Mouse (Mus musculus): Measurements from ENCODE around the gene Atp5s. TPM values are rescaled to one million over a fixed set of nuclear protein-coding genes. Genes with fewer than 3 reads are reported as not detected.

The Atp5s gene
- polyA plus RNA-seq, 1 experiment from 2014 or later, result 23.6 TPM

DNA sequence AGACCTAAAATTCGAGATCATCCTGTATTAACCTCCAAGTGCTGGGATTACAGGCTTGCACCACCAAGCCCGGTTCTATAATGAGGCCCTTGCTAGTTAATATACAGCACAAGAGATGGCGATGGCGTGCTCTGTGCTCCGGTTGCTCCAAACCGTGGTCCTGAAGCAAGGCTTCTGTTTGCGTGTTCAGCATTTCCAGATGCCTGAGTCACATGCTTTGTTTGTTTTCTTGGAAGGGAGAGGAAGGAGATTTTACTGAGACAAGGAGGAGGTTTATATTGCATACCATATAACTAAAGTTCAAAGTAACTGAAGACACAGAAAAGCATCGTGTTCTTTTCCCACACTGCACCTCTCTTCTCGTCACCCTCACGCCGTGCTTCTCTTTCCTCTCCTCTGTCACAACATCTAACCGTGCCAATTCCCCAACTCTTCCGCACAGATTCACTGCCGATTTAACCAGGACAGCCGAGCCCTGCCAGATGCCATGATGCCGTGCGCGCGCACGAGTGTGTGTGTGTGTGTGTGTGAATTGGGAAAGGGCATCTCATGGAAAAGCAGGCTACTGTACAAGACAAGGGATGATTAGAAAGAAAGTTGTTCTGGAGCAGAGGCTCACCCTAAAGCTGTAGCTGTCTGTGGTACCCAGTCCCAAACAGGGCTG is 36.1 kb downstream of the Atp5s start:
- Histone ChIP-seq H3K27me3 (ENCODE audit: control insufficient read depth, insufficient read depth, low read length) (no peaks in the 10 kb centered on the region), H3K4me1 (replicated peaks; ENCODE audit: control insufficient read depth, insufficient read depth, low read length) (peaks cover 2% of the 10 kb centered on the region; the same call in 1 of the 2 replicates), H3K9ac (ENCODE audit: low read length) (no peak overlapping the region), H3K9me3 (ENCODE audit: control insufficient read depth, low read length) (no peaks in the 10 kb centered on the region), H3K4me2 (ENCODE audit: low read depth, low read length, severe bottlenecking) (no peak overlapping the region), H3K4me3 (ENCODE audit: low read depth, low read length) (no peak overlapping the region), H3K36me3 (ENCODE audit: control insufficient read depth, insufficient read depth, low read length) (no peaks in the 10 kb centered on the region), H3K27ac (ENCODE audit: low read depth, low read length) (no peak overlapping the region)
- ATAC-seq (replicated peaks; ENCODE audit: low FRiP score), result no peak
- WGBS, result 91% methylated on average over 20 of the region's 20 CpGs
- no peak for DNase-seq (ENCODE audit: low spot score)

DNA sequence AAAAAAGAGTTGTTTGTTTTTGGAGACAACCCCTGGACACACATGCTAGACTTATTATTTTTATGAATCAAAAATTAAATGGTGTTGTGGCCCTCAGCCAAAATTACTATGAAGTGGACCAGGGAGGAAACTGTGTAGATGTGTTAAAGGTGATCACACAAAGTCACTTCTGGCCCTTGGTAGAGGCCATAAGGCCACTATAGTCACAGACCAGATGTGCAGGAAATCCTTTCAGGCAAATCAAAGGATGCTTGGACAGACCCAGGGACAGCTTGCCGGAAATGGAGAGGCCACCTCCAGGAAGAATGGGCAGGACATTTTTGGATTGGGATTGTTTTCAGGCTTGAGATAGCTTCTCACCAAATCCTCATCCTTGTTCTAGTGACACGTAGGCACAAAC is 36.9 kb downstream of the Atp5s start:
- Histone ChIP-seq H3K9me3 (ENCODE audit: control insufficient read depth, low read length) (no peaks in the 10 kb centered on the region), H3K27me3 (ENCODE audit: control insufficient read depth, insufficient read depth, low read length) (no peaks in the 10 kb centered on the region), H3K9ac (ENCODE audit: low read length) (no peak overlapping the region), H3K36me3 (ENCODE audit: control insufficient read depth, insufficient read depth, low read length) (no peaks in the 10 kb centered on the region), H3K4me1 (replicated peaks; ENCODE audit: control insufficient read depth, insufficient read depth, low read length) (peaks cover 2% of the 10 kb centered on the region; the same call in 1 of the 2 replicates), H3K4me2 (ENCODE audit: low read depth, low read length, severe bottlenecking) (no peak overlapping the region), H3K4me3 (ENCODE audit: low read depth, low read length) (no peak overlapping the region), H3K27ac (ENCODE audit: low read depth, low read length) (no peak overlapping the region)
- no peak for ATAC-seq (replicated peaks; ENCODE audit: low FRiP score)
- WGBS, result 79% methylated on average over 2 of the region's 2 CpGs
- no peak for DNase-seq (ENCODE audit: low spot score)

GRCm38 (mm10) chr12:69765543-69765942 is 40.8 kb downstream of the Atp5s start:
- H3K9me3 ChIP-seq (ENCODE audit: control insufficient read depth, low read length), result no peaks in the 10 kb centered on the region
- no peak overlapping the region for H3K27ac ChIP-seq (ENCODE audit: low read depth, low read length)
- no peaks in the 10 kb centered on the region for H3K27me3 ChIP-seq (ENCODE audit: control insufficient read depth, insufficient read depth, low read length)
- no peak for ATAC-seq (replicated peaks; ENCODE audit: low FRiP score)
- no peak overlapping the region for H3K4me2 ChIP-seq (ENCODE audit: low read depth, low read length, severe bottlenecking)
- H3K4me1 ChIP-seq (replicated peaks; ENCODE audit: control insufficient read depth, insufficient read depth, low read length), result peaks cover 12% of the 10 kb centered on the region; the same call in 1 of the 2 replicates
- no peak overlapping the region for H3K9ac ChIP-seq (ENCODE audit: low read length)
- H3K4me3 ChIP-seq (ENCODE audit: low read depth, low read length), result no peak overlapping the region
- 84% methylated on average over 9 of the region's 9 CpGs for WGBS
- H3K36me3 ChIP-seq (ENCODE audit: control insufficient read depth, insufficient read depth, low read length), result no peaks in the 10 kb centered on the region
- no peak for DNase-seq (ENCODE audit: low spot score)

- no peak for ATAC-seq (replicated peaks; ENCODE audit: low FRiP score)
- no peaks in the 10 kb centered on the region for H3K27me3 ChIP-seq (ENCODE audit: control insufficient read depth, insufficient read depth, low read length)
- 86% methylated on average over 10 of the region's 10 CpGs for WGBS
Observed at GRCm38 (mm10) chr12:69766185-69766904, 41.6 kb downstream of the Atp5s start.

GRCm38 (mm10) chr12:69767476-69768258 is 42.9 kb downstream of the Atp5s start:
- no peak overlapping the region; the same call in 1 of the 2 replicates for H3K9ac ChIP-seq (ENCODE audit: low read length)
- H3K9me3 ChIP-seq (ENCODE audit: control insufficient read depth, low read length), result no peaks in the 10 kb centered on the region
- no peaks in the 10 kb centered on the region for H3K27me3 ChIP-seq (ENCODE audit: control insufficient read depth, insufficient read depth, low read length)
- H3K36me3 ChIP-seq (ENCODE audit: control insufficient read depth, insufficient read depth, low read length), result no peaks in the 10 kb centered on the region
- ATAC-seq (replicated peaks; ENCODE audit: low FRiP score), result peak; percentile 69
- no peak overlapping the region for H3K4me3 ChIP-seq (ENCODE audit: low read depth, low read length)
- 23% methylated on average over 9 of the region's 9 CpGs for WGBS
- peaks cover 12% of the 10 kb centered on the region; the same call in 1 of the 2 replicates for H3K4me1 ChIP-seq (replicated peaks; ENCODE audit: control insufficient read depth, insufficient read depth, low read length)
- peak; percentile 55 for DNase-seq (ENCODE audit: low spot score)
- peak overlapping the region; percentile 24; the same call in 1 of the 2 replicates for H3K4me2 ChIP-seq (ENCODE audit: low read depth, low read length, severe bottlenecking)
- H3K27ac ChIP-seq (ENCODE audit: low read depth, low read length), result 0 out of 2 replicates have a peak overlapping the region, but pooled peaks have one; percentile 43

More at GRCm38 (mm10) chr12:69766185-69766904, 41.6 kb downstream of the Atp5s start:
- no peaks in the 10 kb centered on the region for H3K9me3 ChIP-seq (ENCODE audit: control insufficient read depth, low read length)
- H3K9ac ChIP-seq (ENCODE audit: low read length), result no peak overlapping the region
- DNase-seq (ENCODE audit: low spot score), result peak; percentile 42
- H3K4me1 ChIP-seq (replicated peaks; ENCODE audit: control insufficient read depth, insufficient read depth, low read length), result peaks cover 12% of the 10 kb centered on the region; the same call in 1 of the 2 replicates
- H3K36me3 ChIP-seq (ENCODE audit: control insufficient read depth, insufficient read depth, low read length), result no peaks in the 10 kb centered on the region
- no peak overlapping the region for H3K27ac ChIP-seq (ENCODE audit: low read depth, low read length)
- H3K4me2 ChIP-seq (ENCODE audit: low read depth, low read length, severe bottlenecking), result no peak overlapping the region
- no peak overlapping the region for H3K4me3 ChIP-seq (ENCODE audit: low read depth, low read length)

- H3K27ac ChIP-seq (ENCODE audit: low read depth, low read length), result no peak overlapping the region
- no peak overlapping the region for H3K4me2 ChIP-seq (ENCODE audit: low read depth, low read length, severe bottlenecking)
- WGBS, result 80% methylated on average over 2 of the region's 2 CpGs
- no peaks in the 10 kb centered on the region for H3K27me3 ChIP-seq (ENCODE audit: control insufficient read depth, insufficient read depth, low read length)
- H3K9me3 ChIP-seq (ENCODE audit: control insufficient read depth, low read length), result no peaks in the 10 kb centered on the region
- ATAC-seq (replicated peaks; ENCODE audit: low FRiP score) (no peak), DNase-seq (ENCODE audit: low spot score) (no peak)
- no peaks in the 10 kb centered on the region for H3K36me3 ChIP-seq (ENCODE audit: control insufficient read depth, insufficient read depth, low read length)
- H3K9ac ChIP-seq (ENCODE audit: low read length), result no peak overlapping the region
- peaks cover 12% of the 10 kb centered on the region; the same call in 1 of the 2 replicates for H3K4me1 ChIP-seq (replicated peaks; ENCODE audit: control insufficient read depth, insufficient read depth, low read length)
- no peak overlapping the region for H3K4me3 ChIP-seq (ENCODE audit: low read depth, low read length)
Observed at GRCm38 (mm10) chr12:69768841-69769240, 44.1 kb downstream of the Atp5s start.

DNA sequence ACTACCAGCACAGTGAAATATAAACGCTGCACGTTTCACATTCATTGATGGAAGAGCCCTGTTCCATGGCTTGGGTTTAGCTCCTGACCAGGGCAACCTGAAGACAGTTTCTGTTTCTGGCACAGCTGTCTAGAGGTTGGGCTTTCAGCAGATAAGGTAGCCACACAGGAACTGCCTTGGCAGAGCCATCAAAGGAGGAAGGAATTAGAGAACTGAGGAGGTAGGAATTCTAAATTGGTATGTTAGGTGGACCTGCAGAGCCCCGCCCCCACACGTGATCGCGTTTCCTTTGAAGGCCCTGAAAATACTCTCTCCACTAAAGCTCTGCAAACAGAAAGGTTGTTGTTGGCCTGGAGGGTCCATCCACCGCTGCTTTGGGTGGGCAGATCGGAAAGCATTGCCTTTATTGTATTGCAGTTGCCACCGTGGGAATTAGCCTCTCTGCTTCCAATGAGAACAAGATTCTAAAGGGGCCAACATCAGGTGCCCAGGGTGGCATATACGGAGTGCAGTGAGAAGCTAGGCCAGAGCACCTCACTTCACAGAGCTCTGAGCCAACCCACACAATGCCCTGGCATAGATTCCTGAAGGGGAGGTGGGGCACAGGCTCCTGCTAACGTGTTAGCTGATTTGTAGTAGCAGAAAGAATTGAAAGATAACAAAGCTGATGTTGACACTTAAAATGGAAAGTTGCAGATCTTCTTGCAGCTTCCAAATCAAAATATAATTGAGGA is 52.0 kb downstream of the Atp5s start:
- no peak for ATAC-seq (replicated peaks; ENCODE audit: low FRiP score)
- no peak overlapping the region for H3K4me3 ChIP-seq (ENCODE audit: low read depth, low read length)
- no peaks in the 10 kb centered on the region for H3K4me1 ChIP-seq (replicated peaks; ENCODE audit: control insufficient read depth, insufficient read depth, low read length)
- no peaks in the 10 kb centered on the region for H3K27me3 ChIP-seq (ENCODE audit: control insufficient read depth, insufficient read depth, low read length)
- H3K9me3 ChIP-seq (ENCODE audit: control insufficient read depth, low read length), result no peaks in the 10 kb centered on the region
- peak; percentile 39 for DNase-seq (ENCODE audit: low spot score)
- 75% methylated on average over 11 of the region's 11 CpGs for WGBS
- no peak overlapping the region for H3K4me2 ChIP-seq (ENCODE audit: low read depth, low read length, severe bottlenecking)
- no peaks in the 10 kb centered on the region for H3K36me3 ChIP-seq (ENCODE audit: control insufficient read depth, insufficient read depth, low read length)
- H3K9ac ChIP-seq (ENCODE audit: low read length), result no peak overlapping the region
- H3K27ac ChIP-seq (ENCODE audit: low read depth, low read length), result no peak overlapping the region

DNA sequence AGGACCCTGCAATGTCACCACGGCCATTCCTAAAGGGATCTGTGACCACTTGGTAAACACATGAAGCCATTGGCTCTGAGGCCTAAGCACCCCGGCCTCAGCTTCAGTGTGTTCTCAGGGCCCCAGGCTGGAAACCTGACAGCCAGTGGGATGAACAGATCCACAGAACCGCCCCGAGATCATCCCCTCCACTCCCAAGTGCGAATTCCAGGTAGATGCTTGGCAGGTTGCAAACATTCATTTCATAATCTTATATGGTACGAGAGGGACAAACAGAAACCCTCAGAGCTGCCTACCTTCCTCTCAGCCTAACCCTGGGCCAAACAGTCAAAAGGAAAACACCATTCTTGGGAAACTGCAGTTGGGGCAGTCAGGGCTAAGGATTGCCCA is 52.6 kb downstream of the Atp5s start:
- Histone ChIP-seq H3K36me3 (ENCODE audit: control insufficient read depth, insufficient read depth, low read length) (no peaks in the 10 kb centered on the region), H3K27me3 (ENCODE audit: control insufficient read depth, insufficient read depth, low read length) (no peaks in the 10 kb centered on the region), H3K4me3 (ENCODE audit: low read depth, low read length) (no peak overlapping the region), H3K27ac (ENCODE audit: low read depth, low read length) (no peak overlapping the region), H3K9ac (ENCODE audit: low read length) (no peak overlapping the region), H3K4me1 (replicated peaks; ENCODE audit: control insufficient read depth, insufficient read depth, low read length) (no peaks in the 10 kb centered on the region), H3K4me2 (ENCODE audit: low read depth, low read length, severe bottlenecking) (no peak overlapping the region), H3K9me3 (ENCODE audit: control insufficient read depth, low read length) (no peaks in the 10 kb centered on the region)
- no peak for ATAC-seq (replicated peaks; ENCODE audit: low FRiP score)
- 85% methylated on average over 6 of the region's 6 CpGs for WGBS
- DNase-seq (ENCODE audit: low spot score), result peak; percentile 22

All from forebrain, embryonic 11.5 days (tissue).